Mouse (Mus musculus): ENCODE data around the gene Ampd3. TPM values are rescaled to one million over a fixed set of nuclear protein-coding genes. Genes with fewer than 3 reads are reported as not detected.
A peak's percentile ranks its signal among the peaks of the same experiment; 100 is the strongest.

The Ampd3 gene
- polyA plus RNA-seq (2012; rRNA removed) (6.6 and 7.0 TPM in 2 replicates), polyA plus RNA-seq (2014; fragmentation: Nextera tagmentation; extraction: Ambion mirVana) (6.9 and 7.1 TPM in 2 replicates)

DNA sequence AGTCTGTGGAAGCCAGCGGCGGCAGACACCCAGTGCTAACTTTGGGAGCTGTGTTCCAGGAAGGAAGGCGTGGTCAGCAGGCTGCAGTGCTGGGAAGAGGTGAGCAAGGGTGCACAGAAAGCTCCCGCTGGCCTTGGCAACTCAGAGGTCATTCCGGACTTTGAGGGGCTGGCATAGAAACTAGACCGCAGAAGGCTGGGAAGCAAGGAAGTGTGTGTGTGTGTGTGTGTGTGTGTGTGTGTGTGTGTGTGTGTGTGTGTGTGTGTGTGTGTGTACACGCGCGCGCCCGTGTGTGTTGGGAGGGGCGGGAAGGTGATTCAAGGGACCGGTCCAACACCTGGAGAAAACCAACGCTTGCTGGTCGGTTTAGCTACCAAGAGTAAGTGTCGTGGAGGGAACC is at the start of gene Ampd3:
Ampd3 (plus strand) TSS at position 206 of the 400 bp plus-strand sequence.
- peaks cover 5% of the 10 kb centered on the region; the same call in 1 of the 2 replicates for H3K4me1 ChIP-seq (ENCODE audit: control insufficient read depth, insufficient read depth, low read length)
- H3K9ac ChIP-seq (ENCODE audit: low read depth, low read length, severe bottlenecking) = peak within 1 kb of the TSS; percentile 76
- H3K36me3 ChIP-seq (ENCODE audit: control insufficient read depth, insufficient read depth, low read length) = no peaks in the 10 kb centered on the region
- H3K27ac ChIP-seq (replicated peaks; ENCODE audit: low read depth, low read length) = no peak within 1 kb of the TSS
- H3K4me3 ChIP-seq (replicated peaks; ENCODE audit: low read length) = peak within 1 kb of the TSS; percentile 53
- ATAC-seq (ENCODE audit: low FRiP score, low read depth) = no peak
- TF ChIP-seq POLR2A (IDR thresholded peaks at IDR 0.05; ENCODE audit: borderline replicate concordance, extremely low read depth, insufficient read depth, insufficient read length) = no peak
- no peaks in the 10 kb centered on the region for H3K9me3 ChIP-seq (ENCODE audit: control insufficient read depth, low read length)
- peaks cover 8% of the 10 kb centered on the region; the same call in 1 of the 2 replicates for H3K27me3 ChIP-seq (ENCODE audit: control insufficient read depth, insufficient read depth, low read length)
- no peak for DNase-seq (ENCODE audit: low spot score)
- 16% methylated on average over 12 of the region's 16 CpGs for WGBS
- peak within 1 kb of the TSS; percentile 98 for H3K4me2 ChIP-seq (replicated peaks; ENCODE audit: low read depth, low read length, severe bottlenecking)

DNA sequence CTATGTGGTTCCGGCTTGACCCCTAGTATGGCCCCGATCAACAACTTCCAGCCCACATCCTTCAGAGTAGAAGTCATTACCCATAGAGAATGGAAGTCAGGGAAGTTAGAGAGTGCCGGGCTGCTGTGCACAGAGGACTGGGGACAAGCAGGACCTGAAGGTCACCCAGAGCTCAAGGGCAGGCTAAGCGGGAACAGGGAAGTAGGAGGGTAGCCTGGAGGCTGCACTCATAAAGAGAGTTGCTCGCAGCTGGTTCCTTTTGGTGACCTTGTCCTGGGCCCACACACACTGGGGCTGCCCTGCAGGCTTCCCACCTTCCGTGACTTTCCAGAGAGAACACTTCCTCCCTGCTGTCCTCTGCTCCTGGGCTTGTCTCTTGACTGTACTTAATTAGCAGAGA is 49.5 kb upstream of the Ampd3 start:
- Histone ChIP-seq H3K27ac (replicated peaks; ENCODE audit: low read depth, low read length) (no peak overlapping the region), H3K4me2 (replicated peaks; ENCODE audit: low read depth, low read length, severe bottlenecking) (no peak overlapping the region), H3K9ac (ENCODE audit: low read depth, low read length, severe bottlenecking) (no peak overlapping the region), H3K4me3 (replicated peaks; ENCODE audit: low read length) (no peak overlapping the region), H3K36me3 (ENCODE audit: control insufficient read depth, insufficient read depth, low read length) (no peaks in the 10 kb centered on the region), H3K4me1 (ENCODE audit: control insufficient read depth, insufficient read depth, low read length) (no peaks in the 10 kb centered on the region), H3K9me3 (ENCODE audit: control insufficient read depth, low read length) (no peaks in the 10 kb centered on the region), H3K27me3 (ENCODE audit: control insufficient read depth, insufficient read depth, low read length) (no peaks in the 10 kb centered on the region)
- WGBS = 65% methylated on average over 6 of the region's 6 CpGs
- no peak for TF ChIP-seq POLR2A (IDR thresholded peaks at IDR 0.05; ENCODE audit: borderline replicate concordance, extremely low read depth, insufficient read depth, insufficient read length)
- DNase-seq (ENCODE audit: low spot score) (no peak), ATAC-seq (ENCODE audit: low FRiP score, low read depth) (no peak)

DNA sequence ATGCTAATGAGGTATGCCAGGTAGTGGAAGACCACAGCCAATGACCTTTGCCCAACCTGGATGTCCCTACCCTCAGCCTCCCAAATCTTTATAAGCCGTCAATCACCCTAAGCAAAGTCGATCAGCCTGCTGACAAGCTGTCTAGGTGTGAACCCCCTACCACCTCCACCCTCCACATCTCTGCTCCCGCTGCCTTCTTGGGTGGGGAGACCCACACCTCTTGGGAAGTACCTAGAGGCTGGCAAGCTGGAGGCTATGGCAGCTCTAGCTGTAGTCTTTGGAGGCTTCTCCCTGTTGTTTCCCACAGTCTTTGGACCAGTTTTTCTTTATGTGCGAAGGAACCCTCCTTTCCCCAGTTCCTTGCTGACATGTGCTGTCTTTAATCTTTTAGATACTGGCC is 48.1 kb upstream of the Ampd3 start:
- Histone ChIP-seq H3K4me2 (replicated peaks; ENCODE audit: low read depth, low read length, severe bottlenecking) (no peak overlapping the region), H3K4me3 (replicated peaks; ENCODE audit: low read length) (no peak overlapping the region), H3K27ac (replicated peaks; ENCODE audit: low read depth, low read length) (no peak overlapping the region), H3K9me3 (ENCODE audit: control insufficient read depth, low read length) (no peaks in the 10 kb centered on the region), H3K27me3 (ENCODE audit: control insufficient read depth, insufficient read depth, low read length) (no peaks in the 10 kb centered on the region), H3K4me1 (ENCODE audit: control insufficient read depth, insufficient read depth, low read length) (no peaks in the 10 kb centered on the region), H3K9ac (ENCODE audit: low read depth, low read length, severe bottlenecking) (no peak overlapping the region), H3K36me3 (ENCODE audit: control insufficient read depth, insufficient read depth, low read length) (no peaks in the 10 kb centered on the region)
- no peak for ATAC-seq (ENCODE audit: low FRiP score, low read depth)
- 58% methylated on average over 4 of the region's 4 CpGs for WGBS
- no peak for DNase-seq (ENCODE audit: low spot score)
- no peak for TF ChIP-seq POLR2A (IDR thresholded peaks at IDR 0.05; ENCODE audit: borderline replicate concordance, extremely low read depth, insufficient read depth, insufficient read length)

DNA sequence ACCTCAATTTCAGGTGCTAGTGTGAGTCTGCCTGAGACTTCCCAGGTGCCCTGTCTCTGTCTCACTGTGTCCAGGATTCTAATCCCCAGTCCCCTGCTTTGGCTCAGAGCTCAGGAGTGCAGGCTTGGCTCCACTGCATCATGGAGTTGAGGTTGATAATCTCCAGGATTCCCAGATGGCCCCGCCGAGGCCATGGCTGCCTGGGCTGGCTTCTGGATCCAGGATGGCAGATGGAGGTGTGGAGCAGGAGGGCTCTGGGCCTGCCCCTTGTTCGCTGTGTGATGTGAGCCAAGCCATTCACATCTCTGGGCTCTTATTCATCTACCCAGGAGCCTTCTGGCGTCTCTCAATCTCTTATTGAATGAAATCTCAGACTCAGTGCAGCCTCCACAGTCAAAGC is 45.8 kb upstream of the Ampd3 start:
- no peaks in the 10 kb centered on the region for H3K36me3 ChIP-seq (ENCODE audit: control insufficient read depth, insufficient read depth, low read length)
- H3K4me1 ChIP-seq (ENCODE audit: control insufficient read depth, insufficient read depth, low read length) = no peaks in the 10 kb centered on the region
- no peaks in the 10 kb centered on the region for H3K9me3 ChIP-seq (ENCODE audit: control insufficient read depth, low read length)
- 90% methylated on average over 4 of the region's 4 CpGs for WGBS
- DNase-seq (ENCODE audit: low spot score) (no peak), ATAC-seq (ENCODE audit: low FRiP score, low read depth) (no peak)
- no peak overlapping the region for H3K4me2 ChIP-seq (replicated peaks; ENCODE audit: low read depth, low read length, severe bottlenecking)
- no peak overlapping the region for H3K4me3 ChIP-seq (replicated peaks; ENCODE audit: low read length)
- no peak overlapping the region for H3K9ac ChIP-seq (ENCODE audit: low read depth, low read length, severe bottlenecking)
- no peak for TF ChIP-seq POLR2A (IDR thresholded peaks at IDR 0.05; ENCODE audit: borderline replicate concordance, extremely low read depth, insufficient read depth, insufficient read length)
- no peak overlapping the region for H3K27ac ChIP-seq (replicated peaks; ENCODE audit: low read depth, low read length)
- no peaks in the 10 kb centered on the region for H3K27me3 ChIP-seq (ENCODE audit: control insufficient read depth, insufficient read depth, low read length)

DNA sequence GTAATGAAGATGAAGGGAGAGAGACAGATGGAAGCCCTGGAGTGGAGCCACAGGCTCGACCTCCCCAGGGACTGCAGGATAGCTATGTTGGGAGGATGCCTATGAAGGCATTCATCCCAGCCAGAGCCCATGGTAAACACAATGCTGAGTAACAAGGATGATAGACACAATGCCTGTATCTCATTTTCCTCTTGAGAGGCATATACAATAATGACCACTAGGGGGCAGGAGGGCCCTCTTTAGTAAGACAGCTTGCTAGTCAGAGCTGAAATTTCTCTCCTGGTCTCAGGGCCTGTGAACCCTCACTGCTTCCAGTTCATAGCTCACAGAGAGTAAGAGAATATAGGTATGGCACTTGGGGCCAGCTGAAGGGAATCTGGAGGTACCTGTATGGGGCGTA is 41.0 kb upstream of the Ampd3 start:
- WGBS = 36% methylated on average over 2 of the region's 2 CpGs
- no peak overlapping the region for H3K4me2 ChIP-seq (replicated peaks; ENCODE audit: low read depth, low read length, severe bottlenecking)
- no peak for TF ChIP-seq POLR2A (IDR thresholded peaks at IDR 0.05; ENCODE audit: borderline replicate concordance, extremely low read depth, insufficient read depth, insufficient read length)
- no peaks in the 10 kb centered on the region for H3K9me3 ChIP-seq (ENCODE audit: control insufficient read depth, low read length)
- H3K27ac ChIP-seq (replicated peaks; ENCODE audit: low read depth, low read length) = no peak overlapping the region
- DNase-seq (ENCODE audit: low spot score) (peak; percentile 89), ATAC-seq (ENCODE audit: low FRiP score, low read depth) (peak; percentile 57)
- no peak overlapping the region for H3K4me3 ChIP-seq (replicated peaks; ENCODE audit: low read length)
- no peak overlapping the region for H3K9ac ChIP-seq (ENCODE audit: low read depth, low read length, severe bottlenecking)
- H3K4me1 ChIP-seq (ENCODE audit: control insufficient read depth, insufficient read depth, low read length) = peaks cover 3% of the 10 kb centered on the region; the same call in 1 of the 2 replicates
- H3K36me3 ChIP-seq (ENCODE audit: control insufficient read depth, insufficient read depth, low read length) = no peaks in the 10 kb centered on the region
- no peaks in the 10 kb centered on the region for H3K27me3 ChIP-seq (ENCODE audit: control insufficient read depth, insufficient read depth, low read length)

DNA sequence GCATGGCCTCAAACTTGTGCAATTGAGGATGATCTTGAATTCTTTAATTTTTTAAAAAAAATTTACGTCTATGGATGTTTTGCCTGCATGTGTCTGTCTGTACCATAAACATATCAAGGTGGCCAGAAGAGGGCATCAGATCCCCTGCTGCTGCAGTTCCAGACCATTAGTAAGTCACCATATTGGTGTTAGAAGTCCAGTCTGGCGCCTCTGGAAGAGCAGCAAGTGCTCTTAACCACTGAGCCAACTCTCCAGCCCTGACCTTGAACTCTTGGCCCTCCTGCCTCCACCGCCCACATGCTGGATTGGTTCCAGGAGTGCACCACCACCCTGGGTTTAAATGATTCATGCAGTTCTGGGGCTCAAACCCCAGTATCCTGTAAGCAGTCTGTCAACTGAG is 39.1 kb upstream of the Ampd3 start:
- H3K4me2 ChIP-seq (replicated peaks; ENCODE audit: low read depth, low read length, severe bottlenecking) = no peak overlapping the region
- H3K9ac ChIP-seq (ENCODE audit: low read depth, low read length, severe bottlenecking) = no peak overlapping the region
- H3K27me3 ChIP-seq (ENCODE audit: control insufficient read depth, insufficient read depth, low read length) = no peaks in the 10 kb centered on the region
- TF ChIP-seq POLR2A (IDR thresholded peaks at IDR 0.05; ENCODE audit: borderline replicate concordance, extremely low read depth, insufficient read depth, insufficient read length) = no peak
- ATAC-seq (ENCODE audit: low FRiP score, low read depth) = no peak
- 56% methylated on average over 3 of the region's 3 CpGs for WGBS
- no peaks in the 10 kb centered on the region for H3K36me3 ChIP-seq (ENCODE audit: control insufficient read depth, insufficient read depth, low read length)
- no peaks in the 10 kb centered on the region for H3K9me3 ChIP-seq (ENCODE audit: control insufficient read depth, low read length)
- H3K27ac ChIP-seq (replicated peaks; ENCODE audit: low read depth, low read length) = no peak overlapping the region
- no peak overlapping the region for H3K4me3 ChIP-seq (replicated peaks; ENCODE audit: low read length)
- peak; percentile 46 for DNase-seq (ENCODE audit: low spot score)
- peaks cover 3% of the 10 kb centered on the region; the same call in 1 of the 2 replicates for H3K4me1 ChIP-seq (ENCODE audit: control insufficient read depth, insufficient read depth, low read length)

Data from limb, embryonic 14.5 days (tissue).